Mouse (Mus musculus): ENCODE measurements around the gene Fosl2. TPM values are rescaled to one million over a fixed set of nuclear protein-coding genes. Genes with fewer than 3 reads are reported as not detected.

Gene Fosl2
- 8.5 and 9.2 TPM in 2 replicates for polyA plus RNA-seq (2012; rRNA removed)

DNA sequence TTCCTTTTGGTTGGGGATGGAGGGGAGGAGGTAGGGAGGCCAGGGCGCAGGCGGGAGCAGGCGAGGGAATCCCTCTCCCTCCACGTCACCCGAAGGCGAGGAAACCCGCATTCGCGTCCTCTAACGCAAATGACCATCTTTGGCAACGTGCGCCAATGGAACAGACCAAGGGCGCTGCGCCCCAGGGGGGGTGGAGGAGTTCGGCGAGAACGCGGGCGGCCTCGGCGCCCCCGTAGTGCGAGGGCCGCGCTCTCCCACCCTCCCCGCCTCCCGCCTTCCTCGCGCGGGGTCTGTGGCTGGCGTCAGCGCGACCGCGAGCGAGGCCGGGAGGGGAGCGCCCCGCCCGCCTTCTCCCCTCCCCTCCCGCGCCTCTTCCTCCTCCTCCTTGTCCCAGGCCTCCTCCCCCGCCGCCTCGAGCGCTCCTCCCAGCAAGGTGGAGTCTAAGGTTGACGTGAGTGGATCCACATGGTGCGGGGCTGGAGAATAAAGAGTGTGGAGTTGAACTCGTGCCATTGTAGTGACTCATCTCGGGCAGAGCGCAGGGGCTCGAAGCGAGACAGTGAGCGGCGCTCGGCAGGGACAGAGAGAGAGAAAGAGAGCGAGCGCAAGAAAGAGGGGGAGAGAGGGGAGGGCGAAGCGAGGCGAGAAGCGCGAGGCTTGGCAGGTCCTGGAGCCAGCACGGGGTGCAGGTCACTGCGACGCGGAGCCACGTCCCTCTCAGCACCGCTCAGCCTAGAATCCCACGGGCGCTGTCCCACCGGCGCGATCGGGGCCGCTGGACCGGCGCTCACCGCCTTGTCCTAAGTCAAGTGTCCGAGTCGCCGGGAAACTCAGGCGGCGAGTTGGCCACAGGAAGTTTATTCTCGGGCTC, at the start of gene Fosl2:
TSS of gene Fosl2 (plus strand) at position 466 of the 871 bp plus-strand sequence.
- Histone ChIP-seq H3K4me1 (replicated peaks; ENCODE audit: control insufficient read depth, insufficient read depth, low read length) (peaks cover 21% of the 10 kb centered on the region), H3K27me3 (ENCODE audit: control insufficient read depth, insufficient read depth, low read length) (peaks cover 2% of the 10 kb centered on the region; the same call in 1 of the 2 replicates), H3K4me3 (ENCODE audit: control insufficient read depth, insufficient read depth, low read length) (peak within 1 kb of the TSS; percentile 50), H3K27ac (ENCODE audit: control insufficient read depth, insufficient read depth, low read length) (peak within 1 kb of the TSS; percentile 20; the same call in 1 of the 2 replicates), H3K36me3 (ENCODE audit: control insufficient read depth, insufficient read depth, low read length) (no peaks in the 10 kb centered on the region)
- WGBS, result 1% methylated on average over 80 of the region's 85 CpGs
- TF ChIP-seq CTCF (IDR thresholded peaks at IDR 0.05; ENCODE audit: borderline replicate concordance, control insufficient read depth, extremely low read depth, insufficient read depth, low read length, poor library complexity) (no peak), POLR2A (IDR thresholded peaks at IDR 0.05; ENCODE audit: control insufficient read depth, extremely low read depth, insufficient read depth, low read length, poor library complexity) (no peak)
- DNase-seq, result peak; percentile 76

DNA sequence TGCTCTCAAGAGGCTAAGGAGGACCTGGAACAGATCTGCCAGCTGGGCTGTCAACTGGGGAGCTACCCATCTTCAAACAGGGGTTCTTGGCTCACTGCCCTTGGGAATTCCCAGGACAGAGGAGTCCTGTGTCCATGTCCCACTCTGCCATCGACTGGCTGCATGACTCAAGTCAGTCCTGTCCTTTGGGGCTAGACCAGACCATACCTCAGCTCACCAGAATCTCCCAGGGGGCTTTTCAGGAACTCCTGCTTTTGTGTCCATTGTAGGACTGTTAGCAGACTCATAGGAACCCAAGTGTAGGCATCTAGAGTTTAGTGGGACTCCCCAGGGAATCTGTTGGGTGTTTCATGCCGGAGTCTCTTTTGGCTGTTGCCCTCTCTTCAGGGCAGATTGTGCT, 49.6 kb upstream of the Fosl2 start:
- Histone ChIP-seq H3K4me3 (ENCODE audit: control insufficient read depth, insufficient read depth, low read length) (no peak overlapping the region), H3K27ac (ENCODE audit: control insufficient read depth, insufficient read depth, low read length) (no peak overlapping the region), H3K27me3 (ENCODE audit: control insufficient read depth, insufficient read depth, low read length) (no peaks in the 10 kb centered on the region), H3K4me1 (replicated peaks; ENCODE audit: control insufficient read depth, insufficient read depth, low read length) (no peaks in the 10 kb centered on the region), H3K36me3 (ENCODE audit: control insufficient read depth, insufficient read depth, low read length) (no peaks in the 10 kb centered on the region)
- DNase-seq, result no peak
- 87% methylated on average over 2 of the region's 2 CpGs for WGBS
- TF ChIP-seq POLR2A (IDR thresholded peaks at IDR 0.05; ENCODE audit: control insufficient read depth, extremely low read depth, insufficient read depth, low read length, poor library complexity), result no peak

DNA sequence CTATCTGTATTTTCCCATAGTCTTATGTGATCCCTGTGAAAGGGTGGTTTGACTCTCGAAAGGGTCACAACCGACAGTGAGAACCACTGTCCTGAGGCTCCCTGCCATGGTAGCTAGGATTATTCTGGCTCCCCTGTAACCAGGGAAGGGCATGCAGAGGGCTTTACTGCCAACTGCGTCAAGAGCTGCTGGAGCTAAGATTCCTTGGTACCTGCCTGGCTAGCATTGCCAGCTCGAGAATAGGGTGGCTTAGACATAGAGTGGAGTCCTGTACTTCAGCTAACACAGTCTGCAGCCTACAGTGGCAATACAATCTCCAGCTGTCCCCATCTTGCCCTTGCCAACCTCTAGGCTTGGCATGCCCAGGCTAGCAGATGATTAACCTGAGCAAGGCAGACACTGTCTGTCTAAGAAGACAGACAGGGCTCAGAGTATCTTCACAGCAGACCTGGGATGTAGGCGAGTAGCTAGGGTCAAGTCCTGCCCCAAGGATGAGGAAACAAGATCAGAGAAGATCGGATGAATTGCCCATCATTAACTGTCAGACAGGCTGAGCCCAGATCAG, 49.0 kb upstream of the Fosl2 start:
- no peaks in the 10 kb centered on the region for H3K27me3 ChIP-seq (ENCODE audit: control insufficient read depth, insufficient read depth, low read length)
- H3K36me3 ChIP-seq (ENCODE audit: control insufficient read depth, insufficient read depth, low read length), result no peaks in the 10 kb centered on the region
- 95% methylated on average over 6 of the region's 6 CpGs for WGBS
- H3K4me3 ChIP-seq (ENCODE audit: control insufficient read depth, insufficient read depth, low read length), result no peak overlapping the region
- H3K27ac ChIP-seq (ENCODE audit: control insufficient read depth, insufficient read depth, low read length), result no peak overlapping the region
- TF ChIP-seq POLR2A (IDR thresholded peaks at IDR 0.05; ENCODE audit: control insufficient read depth, extremely low read depth, insufficient read depth, low read length, poor library complexity) (no peak), CTCF (IDR thresholded peaks at IDR 0.05; ENCODE audit: borderline replicate concordance, control insufficient read depth, extremely low read depth, insufficient read depth, low read length, poor library complexity) (no peak)
- H3K4me1 ChIP-seq (replicated peaks; ENCODE audit: control insufficient read depth, insufficient read depth, low read length), result no peaks in the 10 kb centered on the region
- no peak for DNase-seq

DNA sequence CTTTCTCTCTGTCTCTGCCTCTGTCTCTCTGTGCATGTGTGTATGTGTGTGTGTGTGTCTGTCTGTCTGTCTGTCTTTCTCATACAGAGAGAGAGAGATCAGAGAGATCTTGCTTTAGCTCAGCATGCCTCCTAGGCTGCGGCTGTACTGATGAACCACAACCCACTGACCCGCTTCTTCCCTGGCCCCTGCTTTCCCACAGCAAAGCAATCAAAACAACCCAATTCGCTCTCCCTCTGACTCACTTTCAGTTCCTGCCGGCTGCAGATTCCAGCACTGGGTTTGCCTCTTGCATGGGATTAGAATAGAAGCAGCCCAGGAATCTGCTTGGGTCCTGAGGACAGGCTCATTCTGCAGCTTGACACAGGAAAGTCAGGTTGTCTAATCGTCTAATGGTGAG, 46.1 kb upstream of the Fosl2 start:
- DNase-seq, result no peak
- 35% methylated on average over 5 of the region's 5 CpGs for WGBS
- H3K36me3 ChIP-seq (ENCODE audit: control insufficient read depth, insufficient read depth, low read length), result no peaks in the 10 kb centered on the region
- no peak overlapping the region for H3K27ac ChIP-seq (ENCODE audit: control insufficient read depth, insufficient read depth, low read length)
- H3K4me1 ChIP-seq (replicated peaks; ENCODE audit: control insufficient read depth, insufficient read depth, low read length), result no peaks in the 10 kb centered on the region
- H3K27me3 ChIP-seq (ENCODE audit: control insufficient read depth, insufficient read depth, low read length), result no peaks in the 10 kb centered on the region
- no peak overlapping the region for H3K4me3 ChIP-seq (ENCODE audit: control insufficient read depth, insufficient read depth, low read length)
- TF ChIP-seq CTCF (IDR thresholded peaks at IDR 0.05; ENCODE audit: borderline replicate concordance, control insufficient read depth, extremely low read depth, insufficient read depth, low read length, poor library complexity) (no peak), POLR2A (IDR thresholded peaks at IDR 0.05; ENCODE audit: control insufficient read depth, extremely low read depth, insufficient read depth, low read length, poor library complexity) (no peak)

DNA sequence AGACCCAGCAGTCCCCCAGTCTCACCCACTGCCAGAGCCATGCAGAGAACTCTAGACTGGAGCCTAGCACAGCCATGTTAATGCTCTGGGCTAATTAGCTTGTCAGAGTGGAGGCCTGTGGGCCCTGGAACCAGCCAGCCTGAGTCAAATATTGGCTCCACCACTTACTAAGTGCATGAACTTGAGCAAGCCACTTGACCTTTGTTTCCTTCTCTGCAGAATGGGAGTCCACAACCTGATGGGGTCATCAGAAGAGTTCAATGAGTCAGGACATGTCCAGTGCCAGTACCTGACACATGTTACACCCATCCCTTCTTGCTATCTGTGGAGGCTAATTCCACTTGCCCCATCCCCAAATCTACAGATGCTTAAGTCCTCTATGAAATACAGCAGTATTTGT, 43.3 kb upstream of the Fosl2 start:
- no peaks in the 10 kb centered on the region for H3K4me1 ChIP-seq (replicated peaks; ENCODE audit: control insufficient read depth, insufficient read depth, low read length)
- H3K36me3 ChIP-seq (ENCODE audit: control insufficient read depth, insufficient read depth, low read length), result no peaks in the 10 kb centered on the region
- H3K27me3 ChIP-seq (ENCODE audit: control insufficient read depth, insufficient read depth, low read length), result no peaks in the 10 kb centered on the region
- TF ChIP-seq POLR2A (IDR thresholded peaks at IDR 0.05; ENCODE audit: control insufficient read depth, extremely low read depth, insufficient read depth, low read length, poor library complexity) (no peak), CTCF (IDR thresholded peaks at IDR 0.05; ENCODE audit: borderline replicate concordance, control insufficient read depth, extremely low read depth, insufficient read depth, low read length, poor library complexity) (no peak)
- no peak overlapping the region for H3K4me3 ChIP-seq (ENCODE audit: control insufficient read depth, insufficient read depth, low read length)
- H3K27ac ChIP-seq (ENCODE audit: control insufficient read depth, insufficient read depth, low read length), result no peak overlapping the region
- no peak for DNase-seq

DNA sequence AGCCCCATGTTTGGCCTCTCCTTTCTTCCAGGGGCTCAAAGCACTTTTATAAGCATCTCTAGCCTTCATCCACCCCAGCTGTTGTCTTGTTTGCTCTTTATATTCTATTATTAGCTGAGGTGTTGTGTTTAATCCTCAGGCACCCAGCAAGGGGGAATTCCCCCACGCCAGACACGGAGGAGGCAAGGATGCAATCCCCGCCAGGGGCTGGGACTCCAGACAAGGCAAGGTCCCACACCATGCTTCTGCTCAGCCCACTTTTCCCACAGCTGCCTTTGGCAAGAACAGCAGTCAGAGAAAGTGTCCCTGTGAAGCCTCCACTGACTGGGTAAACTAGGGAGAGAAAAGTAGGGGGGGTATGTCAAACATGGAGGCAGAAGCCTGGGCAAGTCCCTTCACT, 36.9 kb upstream of the Fosl2 start:
- H3K4me1 ChIP-seq (replicated peaks; ENCODE audit: control insufficient read depth, insufficient read depth, low read length), result peaks cover 8% of the 10 kb centered on the region
- no peak overlapping the region for H3K4me3 ChIP-seq (ENCODE audit: control insufficient read depth, insufficient read depth, low read length)
- DNase-seq, result no peak
- no peak overlapping the region for H3K27ac ChIP-seq (ENCODE audit: control insufficient read depth, insufficient read depth, low read length)
- TF ChIP-seq POLR2A (IDR thresholded peaks at IDR 0.05; ENCODE audit: control insufficient read depth, extremely low read depth, insufficient read depth, low read length, poor library complexity) (no peak), CTCF (IDR thresholded peaks at IDR 0.05; ENCODE audit: borderline replicate concordance, control insufficient read depth, extremely low read depth, insufficient read depth, low read length, poor library complexity) (no peak)
- no peaks in the 10 kb centered on the region for H3K36me3 ChIP-seq (ENCODE audit: control insufficient read depth, insufficient read depth, low read length)
- 91% methylated on average over 3 of the region's 3 CpGs for WGBS
- no peaks in the 10 kb centered on the region for H3K27me3 ChIP-seq (ENCODE audit: control insufficient read depth, insufficient read depth, low read length)
